Mouse (Mus musculus) frontal cortex, adult (tissue): ENCODE measurements around the gene Tmem269.

Experiments
- ATAC-seq: cut with Nextera tagmentation; 2 replicates; pipeline ENCODE4 v1.9.2; 2017; ENCODE audit warnings: mild to moderate bottlenecking, moderate library complexity, mixed read lengths; ENCODE audit not compliant: low TSS enrichment

The Tmem269 gene

GRCm38 (mm10) chr4:119180133-119180707 is 37.8 kb downstream of the Tmem269 start:
- no peak for ATAC-seq

GRCm38 (mm10) chr4:119178331-119178730 is 39.7 kb downstream of the Tmem269 start:
- ATAC-seq: no peak

DNA sequence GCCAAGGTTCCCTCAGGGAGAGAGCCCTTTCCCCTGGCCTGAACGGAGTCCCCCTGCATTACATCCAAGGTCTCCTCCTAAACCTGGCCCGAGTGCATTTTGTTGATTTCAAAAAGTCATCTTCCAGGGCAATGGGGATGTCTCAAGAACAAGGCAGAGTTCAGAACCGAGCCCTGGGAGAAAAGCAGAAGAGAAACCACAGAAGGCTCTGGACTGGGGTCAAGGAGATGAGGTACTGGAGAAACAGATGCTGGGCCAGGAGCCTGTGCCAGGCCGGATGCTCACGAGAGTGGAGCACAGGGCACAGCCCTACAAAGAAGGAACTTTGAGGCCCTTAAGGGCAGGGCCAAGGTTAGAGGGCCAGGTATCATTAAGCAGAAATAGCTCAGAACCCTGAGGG is 40.3 kb downstream of the Tmem269 start:
- no peak for ATAC-seq

DNA sequence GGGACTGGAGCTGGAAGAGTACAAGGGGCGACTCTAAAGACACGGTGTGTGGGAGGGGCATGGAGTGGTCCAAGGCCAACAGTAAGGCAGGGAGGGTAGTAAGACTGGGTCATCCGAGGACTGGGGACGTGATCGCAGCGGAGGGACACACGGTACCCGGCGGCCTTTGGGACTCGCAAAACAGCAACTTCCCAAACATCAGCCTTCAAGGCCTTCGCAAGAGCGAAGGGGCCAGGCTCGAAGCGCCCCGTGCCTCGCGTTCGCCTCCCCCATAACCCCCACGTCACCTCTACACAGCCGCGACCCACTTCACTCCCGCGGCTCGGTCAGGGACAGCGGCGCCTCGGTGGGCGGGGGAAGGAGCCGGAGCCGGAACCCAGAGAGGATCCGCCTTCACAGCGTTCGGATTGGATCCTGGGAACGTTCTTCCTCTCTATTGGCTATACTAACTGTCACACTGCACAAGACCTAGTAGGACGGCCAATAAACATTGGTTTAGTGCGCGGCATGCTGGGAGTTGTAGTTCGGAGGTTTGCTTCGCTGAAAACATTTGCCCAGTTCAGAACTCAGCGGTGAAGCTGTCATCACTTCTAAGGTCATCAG is 44.1 kb downstream of the Tmem269 start, which contains the start of gene Zfp691:
Gene Zfp691, minus strand, starts transcription at position 345 of the 603 bp plus-strand sequence.
- ATAC-seq: peak; percentile 100

GRCm38 (mm10) chr4:119172919-119173650 is 44.9 kb downstream of the Tmem269 start:
- ATAC-seq: peak; percentile 44; the same call in 1 of the 2 replicates

DNA sequence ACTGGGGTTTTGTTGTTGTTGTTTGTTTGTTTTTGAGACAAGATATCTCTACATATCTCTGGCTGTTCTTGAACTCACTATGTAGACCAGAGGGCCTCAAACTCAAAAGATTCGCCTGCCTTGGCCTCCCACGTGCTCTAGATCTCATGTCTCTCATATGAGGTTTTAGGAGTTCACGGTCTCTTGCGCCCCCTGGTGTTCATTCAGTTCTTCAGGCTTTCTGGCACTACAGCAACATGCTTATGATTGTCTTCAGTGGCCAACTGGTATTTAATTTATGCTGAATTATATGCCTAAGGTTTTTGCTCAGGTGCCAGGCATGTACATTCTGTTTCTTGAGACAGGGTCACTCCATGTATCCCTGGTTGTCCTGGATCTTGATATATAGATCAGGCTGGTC is 50.4 kb downstream of the Tmem269 start:
- peak; percentile 73; the same call in 1 of the 2 replicates for ATAC-seq

GRCm38 (mm10) chr4:119167068-119167467 is 50.9 kb downstream of the Tmem269 start:
- ATAC-seq: no peak

- ATAC-seq: no peak
These were observed 52.1 kb downstream of the Tmem269 start for GRCm38 (mm10) chr4:119165916-119166315.

DNA sequence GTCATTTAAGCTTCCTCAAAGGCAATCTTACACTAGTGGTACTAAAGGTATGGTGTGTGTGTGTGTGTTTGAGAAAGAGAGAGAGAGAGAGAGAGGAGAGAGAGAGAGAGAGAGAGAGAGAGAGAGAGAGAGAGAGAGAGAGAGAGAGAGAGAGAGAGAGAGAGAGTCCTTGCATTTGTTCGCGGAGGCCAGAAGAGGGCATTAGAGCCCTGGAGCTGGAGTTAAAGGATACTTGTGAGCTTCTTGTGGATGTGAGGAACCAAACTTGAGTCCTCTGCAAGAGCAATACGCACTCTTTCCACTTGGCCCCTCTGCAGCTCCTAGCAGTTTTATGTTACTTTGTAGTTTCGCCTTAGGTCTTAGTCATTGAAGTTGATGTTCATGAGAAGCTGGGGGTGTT is 55.0 kb downstream of the Tmem269 start:
- ATAC-seq: no peak

GRCm38 (mm10) chr4:119161358-119161757 is 56.7 kb downstream of the Tmem269 start:
- no peak for ATAC-seq

- no peak for ATAC-seq
These were observed 60.1 kb downstream of the Tmem269 start for GRCm38 (mm10) chr4:119157891-119158290.

DNA sequence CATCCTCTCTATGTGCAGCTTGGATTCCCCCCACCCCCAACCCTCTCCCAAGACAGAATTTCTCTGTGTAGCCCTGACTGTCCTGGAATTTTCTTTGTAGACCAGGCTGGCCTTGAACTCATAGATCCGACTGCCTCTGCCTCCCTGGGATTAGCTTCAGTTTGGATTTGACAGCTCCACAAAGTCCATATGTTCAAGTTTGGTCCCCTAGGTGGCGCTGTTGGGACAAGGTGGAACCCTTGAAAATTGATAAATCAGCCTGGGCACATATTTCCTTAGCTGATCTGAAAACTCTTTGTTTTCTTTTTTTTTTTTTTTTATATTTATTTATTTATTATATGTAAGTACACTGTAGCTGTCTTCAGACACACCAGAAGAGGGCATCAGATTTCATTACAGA is 60.8 kb downstream of the Tmem269 start:
- ATAC-seq: no peak
